Mouse (Mus musculus) neural tube, embryonic 10.5 days (tissue): Measurements from ENCODE around the gene Golgb1.
"Not testable (repeated sequence)": the region's sequence is repeated elsewhere in the genome, so short reads cannot be mapped to it uniquely, and the experiment has no call there.

Source experiments
- DNase-seq: peaks from one replicate; pipeline ENCODE4 v3.0.0-alpha.2; 2017; ENCODE audit warnings: low spot score; ENCODE audit errors: extremely low spot score

Golgb1 gene

GRCm38 (mm10) chr16:36874583-36875275, at the start of gene Golgb1, which contains the start of gene Eaf2:
TSS of gene Golgb1 (plus strand) at chr16:36875140.
TSS of gene Eaf2 (minus strand) at chr16:36875003.
- peak; percentile 91 for DNase-seq

GRCm38 (mm10) chr16:36827611-36828053, 47.3 kb upstream of the Golgb1 start:
- no peak for DNase-seq

- peak; percentile 91 for DNase-seq
These were observed 46.7 kb upstream of the Golgb1 start, which contains the start of gene Iqcb1 for GRCm38 (mm10) chr16:36828054-36828786. TSS of gene Iqcb1 (plus strand) at chr16:36828385.

GRCm38 (mm10) chr16:36828820-36829219, 46.1 kb upstream of the Golgb1 start:
- no peak for DNase-seq

- not testable (repeated sequence) for DNase-seq
These were observed 28.0 kb upstream of the Golgb1 start for GRCm38 (mm10) chr16:36846894-36847293.

- DNase-seq: no peak
These were observed 23.7 kb upstream of the Golgb1 start for GRCm38 (mm10) chr16:36851202-36851601.

GRCm38 (mm10) chr16:36863585-36863984, 11.4 kb upstream of the Golgb1 start:
- DNase-seq: no peak

- no peak for DNase-seq
These were observed 5.5 kb upstream of the Golgb1 start for GRCm38 (mm10) chr16:36869442-36869841.

- DNase-seq: no peak
These were observed 424 bp downstream of the Golgb1 start for GRCm38 (mm10) chr16:36875276-36875851.

- DNase-seq: no peak
These were observed 2.4 kb downstream of the Golgb1 start for GRCm38 (mm10) chr16:36877316-36877715.

- DNase-seq: no peak
These were observed 7.9 kb downstream of the Golgb1 start for GRCm38 (mm10) chr16:36882737-36883343.

- DNase-seq: no peak
These were observed 9.9 kb downstream of the Golgb1 start for GRCm38 (mm10) chr16:36884881-36885280.

- no peak for DNase-seq
These were observed 11.0 kb downstream of the Golgb1 start for GRCm38 (mm10) chr16:36885912-36886311.

GRCm38 (mm10) chr16:36887546-36887945, 12.6 kb downstream of the Golgb1 start:
- no peak for DNase-seq

- no peak for DNase-seq
These were observed 15.6 kb downstream of the Golgb1 start for GRCm38 (mm10) chr16:36890559-36890958.

GRCm38 (mm10) chr16:36891415-36891814, 16.5 kb downstream of the Golgb1 start:
- DNase-seq: no peak

GRCm38 (mm10) chr16:36893317-36893716, 18.4 kb downstream of the Golgb1 start:
- DNase-seq: no peak

- no peak for DNase-seq
These were observed 21.8 kb downstream of the Golgb1 start for GRCm38 (mm10) chr16:36896712-36897111.

- DNase-seq: no peak
These were observed 28.2 kb downstream of the Golgb1 start for GRCm38 (mm10) chr16:36903156-36903555.

GRCm38 (mm10) chr16:36911909-36912308, 37.0 kb downstream of the Golgb1 start:
- no peak for DNase-seq

GRCm38 (mm10) chr16:36912311-36912710, 37.4 kb downstream of the Golgb1 start:
- DNase-seq: no peak

GRCm38 (mm10) chr16:36914195-36914594, 39.3 kb downstream of the Golgb1 start:
- DNase-seq: no peak
